Mouse (Mus musculus) heart, adult 9 months (tissue): ENCODE data around the gene Ednra.

Experiments
- DNase-seq, 2 experiments: peaks; one replicate each; pipeline ENCODE4 v3.0.0; 2022; ENCODE audit warnings: low spot score in 2 of 2

Ednra gene

DNA sequence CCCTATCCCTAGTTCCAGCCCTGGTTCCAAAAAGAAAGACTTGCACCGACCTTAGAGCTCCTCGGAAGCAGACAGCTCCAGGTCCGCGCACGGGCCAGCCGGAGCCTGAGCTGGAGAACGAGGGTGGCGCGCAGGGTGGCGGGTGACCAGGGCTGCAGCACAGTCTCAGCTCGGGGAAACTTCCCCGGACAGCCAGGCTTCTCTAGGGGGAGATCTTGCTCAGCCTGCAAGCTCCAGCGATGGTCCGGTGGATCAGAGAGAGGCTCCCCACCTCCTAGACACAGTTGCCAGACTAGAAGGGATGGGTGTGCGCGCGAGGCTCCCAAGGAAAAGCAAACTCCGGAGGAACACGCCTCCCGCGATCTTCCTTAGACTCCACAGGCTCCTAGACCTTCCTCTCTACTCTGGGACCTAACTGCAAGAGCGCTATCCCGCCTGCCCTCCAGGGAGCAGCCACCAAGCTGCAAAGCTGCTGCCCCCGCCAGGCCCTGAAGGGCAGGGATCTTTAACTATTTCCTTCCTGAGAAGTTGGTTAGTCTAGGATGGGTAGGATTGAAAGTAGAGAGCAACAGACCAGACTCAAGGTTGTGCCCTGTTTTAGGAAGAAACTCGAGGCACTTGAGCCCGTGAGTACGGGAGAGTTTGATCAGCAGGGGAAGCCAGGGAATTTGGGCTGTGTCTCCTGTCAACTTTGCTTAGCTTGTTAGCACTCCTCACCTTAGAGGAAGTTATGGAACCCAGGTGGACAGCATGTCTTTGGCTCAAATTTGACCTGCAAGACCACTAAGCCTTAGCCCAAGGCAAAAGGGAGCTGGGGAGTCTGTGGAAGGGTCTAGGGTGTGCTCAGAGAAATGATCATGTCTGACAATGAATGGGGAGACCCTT, at the start of gene Ednra:
TSS of gene Ednra (minus strand) at position 419 of the 885 bp plus-strand sequence.
- DNase-seq, result peak; percentile 67 to 68

GRCm38 (mm10) chr8:77773831-77774230, 49.6 kb upstream of the Ednra start:
- DNase-seq, result no peak

GRCm38 (mm10) chr8:77773256-77773655, 49.0 kb upstream of the Ednra start:
- DNase-seq, result no peak

GRCm38 (mm10) chr8:77772210-77772886, 48.1 kb upstream of the Ednra start:
- DNase-seq, result peak in 1 of 2 experiments; percentile 12

DNA sequence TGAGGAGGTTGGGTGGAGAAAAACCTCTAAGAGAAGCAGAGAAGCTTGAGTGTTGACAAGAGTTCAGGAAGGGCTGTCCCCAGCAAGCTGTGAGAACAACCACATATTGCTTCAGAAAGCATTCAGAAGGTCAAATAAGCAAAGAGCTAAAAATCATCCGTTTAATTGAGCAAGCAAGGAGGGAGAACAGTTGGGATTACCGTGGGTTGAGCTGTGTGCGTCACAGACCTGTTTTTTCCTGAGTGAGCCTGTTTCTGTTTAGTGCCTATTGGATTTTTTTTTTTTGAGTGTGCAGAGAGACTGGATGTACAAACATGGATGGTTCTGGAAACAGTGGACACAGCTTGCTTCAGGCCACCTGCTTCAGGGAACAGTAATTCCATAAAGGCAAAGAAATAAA, 46.7 kb upstream of the Ednra start:
- no peak for DNase-seq

GRCm38 (mm10) chr8:77768916-77769315, 44.7 kb upstream of the Ednra start:
- no peak for DNase-seq

- no peak for DNase-seq
Measured at GRCm38 (mm10) chr8:77764253-77764652, 40.0 kb upstream of the Ednra start.

DNA sequence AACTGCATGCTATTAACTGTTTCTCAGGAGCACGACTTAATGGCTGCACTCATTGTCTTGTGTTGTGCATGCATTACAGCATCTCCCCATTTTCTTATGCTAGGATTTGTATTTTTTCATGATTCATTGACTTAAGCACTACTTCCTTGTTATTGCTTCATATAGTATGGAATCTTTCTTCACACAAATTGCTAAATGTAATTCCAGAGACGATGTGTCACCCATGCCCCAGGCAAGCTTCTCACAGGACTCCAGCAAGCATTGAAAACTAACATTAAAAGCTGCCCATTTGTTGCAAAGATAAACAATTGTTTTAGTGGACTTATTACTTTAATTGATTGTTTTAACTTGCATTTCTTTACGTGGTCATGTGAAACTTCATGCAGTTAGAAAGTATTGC, 38.7 kb upstream of the Ednra start:
- DNase-seq, result no peak

DNA sequence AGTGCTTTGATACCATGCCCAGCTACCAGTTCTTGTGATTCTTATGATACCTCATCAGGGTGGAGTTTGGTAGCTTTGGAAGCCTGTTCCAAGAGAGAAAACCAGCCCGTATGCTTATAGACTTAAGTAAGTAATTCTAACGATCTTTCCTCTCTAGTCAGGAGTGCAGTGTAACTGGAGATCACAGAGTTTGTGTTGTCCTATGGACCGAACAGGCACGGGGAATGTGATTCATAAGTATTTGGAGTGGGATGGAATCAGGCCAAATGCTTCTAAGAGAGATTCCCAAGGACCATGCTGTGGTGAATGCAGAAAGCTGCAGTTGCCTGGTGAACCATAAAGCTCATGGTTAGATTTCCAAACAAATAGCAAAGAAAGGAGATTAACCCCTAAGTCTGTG, 31.2 kb upstream of the Ednra start:
- no peak for DNase-seq

- no peak for DNase-seq
Measured at GRCm38 (mm10) chr8:77753796-77754195, 29.5 kb upstream of the Ednra start.

GRCm38 (mm10) chr8:77752041-77752440, 27.8 kb upstream of the Ednra start:
- DNase-seq, result no peak

GRCm38 (mm10) chr8:77750407-77750806, 26.1 kb upstream of the Ednra start:
- DNase-seq, result no peak

DNA sequence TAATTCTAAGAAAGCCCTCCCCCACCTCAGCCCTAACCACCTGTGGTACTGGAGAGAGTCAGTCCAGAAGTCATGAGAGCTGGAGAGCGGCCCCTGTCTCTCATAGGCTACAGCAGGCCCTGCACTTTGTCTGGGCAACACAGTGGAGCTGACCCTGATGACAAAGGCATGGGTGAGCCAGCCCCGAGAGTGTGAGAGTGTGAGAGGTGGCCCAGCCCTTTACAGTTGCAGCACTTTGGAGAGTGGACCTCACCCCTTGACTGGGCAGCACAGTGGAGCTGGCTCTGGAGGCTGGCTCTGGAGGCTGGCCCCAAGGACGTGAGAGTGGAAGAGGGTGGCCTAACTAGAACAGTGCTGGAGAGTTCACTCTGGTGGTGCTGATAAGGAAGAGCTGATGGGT, 20.2 kb upstream of the Ednra start:
- no peak for DNase-seq

DNA sequence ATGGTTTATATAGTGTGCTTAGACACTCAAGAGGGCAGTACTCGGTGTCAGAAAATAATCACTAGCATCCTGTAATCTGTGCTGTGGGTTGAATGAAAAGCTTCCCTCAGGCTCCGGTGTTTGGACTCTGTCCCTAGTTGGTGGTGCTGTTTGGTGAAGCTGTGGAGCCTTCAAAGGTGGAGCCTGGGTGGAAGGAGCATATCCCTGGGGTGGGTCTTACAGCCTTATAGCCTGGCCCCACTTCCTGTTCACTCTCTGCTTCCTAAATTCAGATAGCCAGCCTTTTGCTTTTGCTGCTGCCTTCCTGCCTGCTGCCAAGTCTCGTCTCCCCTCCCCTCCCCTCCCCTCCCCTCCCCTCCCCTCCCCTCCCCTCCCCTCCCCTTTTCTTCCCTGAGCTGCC, 18.1 kb upstream of the Ednra start:
- DNase-seq, result no peak

- no peak for DNase-seq
Measured at GRCm38 (mm10) chr8:77741050-77741777, 16.9 kb upstream of the Ednra start.

- no peak for DNase-seq
Measured at GRCm38 (mm10) chr8:77738419-77738818, 14.2 kb upstream of the Ednra start.

GRCm38 (mm10) chr8:77737327-77737726, 13.1 kb upstream of the Ednra start:
- no peak for DNase-seq

DNA sequence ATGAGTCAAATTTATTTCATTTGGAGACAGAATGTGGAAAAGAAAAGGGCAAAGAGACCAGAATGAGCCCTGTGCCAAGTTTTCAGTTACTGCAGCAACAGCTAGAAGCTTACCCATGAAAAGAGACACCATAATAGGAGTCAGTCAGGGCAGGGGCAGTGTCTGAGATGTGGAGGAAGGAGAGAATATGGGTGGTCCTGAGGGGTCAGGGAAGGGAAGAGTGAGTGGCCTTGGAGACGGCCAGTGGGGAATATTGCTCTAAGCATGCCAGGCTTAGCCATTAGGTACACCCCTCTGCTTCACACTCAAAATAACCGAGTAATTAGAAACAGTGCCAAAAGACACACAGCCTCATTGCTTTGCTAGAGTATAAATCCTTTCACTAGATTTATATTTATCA, 9.5 kb upstream of the Ednra start:
- DNase-seq, result no peak

GRCm38 (mm10) chr8:77732964-77733363, 8.7 kb upstream of the Ednra start:
- DNase-seq, result no peak

GRCm38 (mm10) chr8:77725406-77725805, 1.1 kb upstream of the Ednra start:
- DNase-seq, result no peak

GRCm38 (mm10) chr8:77723534-77724045, 674 bp downstream of the Ednra start:
- DNase-seq, result peak; percentile 38 to 65

GRCm38 (mm10) chr8:77723018-77723417, 1.2 kb downstream of the Ednra start:
- no peak for DNase-seq
